Mouse (Mus musculus): Measurements from ENCODE around the gene Bola1.

DNA sequence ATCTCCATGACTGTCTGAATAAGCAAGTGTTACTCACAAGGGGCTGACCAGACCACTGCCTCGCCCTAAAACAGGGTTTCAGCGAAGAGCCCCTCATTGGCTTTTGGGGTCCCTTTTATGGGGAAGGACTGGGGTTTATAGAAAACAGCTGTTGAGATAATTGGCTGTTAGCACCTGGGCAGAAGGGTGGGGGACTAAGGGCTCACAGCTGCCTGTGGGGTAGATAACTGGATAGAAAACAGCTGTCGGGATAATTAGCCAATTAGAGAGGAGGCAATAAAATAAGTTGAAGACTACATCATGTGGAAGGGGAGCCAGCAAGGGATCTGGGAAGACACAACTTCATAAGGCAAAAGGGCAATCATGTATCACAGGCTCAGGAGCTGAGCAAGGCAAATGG, 31.4 kb upstream of the Bola1 start:
- TF ChIP-seq TAL1 (IDR thresholded peaks at IDR 0.05; ENCODE audit: low read length) = peak; percentile 28; the same call in 1 of the 3 replicates
- TF ChIP-seq GATA1 (IDR thresholded peaks at IDR 0.05; ENCODE audit: low read length) = no peak
